Mouse (Mus musculus) kidney, embryonic 15.5 days (tissue): ENCODE measurements around the gene Igf1r. TPM values are rescaled to one million over a fixed set of nuclear protein-coding genes. Genes with fewer than 3 reads are reported as not detected.
"Not testable (repeated sequence)": the region's sequence is repeated elsewhere in the genome, so short reads cannot be mapped to it uniquely, and the experiment has no call there.

ENCODE experiments used
- ATAC-seq: fragments of 200-750 bp; cut with Nextera tagmentation; replicated peaks from 2 replicates; pipeline ENCODE4 v1.8.0; 2017; ENCODE audit warnings: moderate TSS enrichment; ENCODE audit not compliant: low FRiP score
- H3K27ac ChIP-seq: fragments of 300-500 bp; sonication (generic); 2 replicates; pipeline ENCODE4 v1.5.1; 2015; ENCODE audit warnings: mild to moderate bottlenecking, inconsistent platforms
- H3K27me3 ChIP-seq: fragments of 300-500 bp; sonication (generic); 2 replicates; pipeline ENCODE4 v1.6.1; 2015; ENCODE audit warnings: inconsistent platforms
- H3K36me3 ChIP-seq: fragments of 300-500 bp; sonication (generic); 2 replicates; pipeline ENCODE4 v1.6.1; 2015; ENCODE audit warnings: inconsistent platforms
- H3K4me1 ChIP-seq: fragments of 300-500 bp; sonication (generic); 2 replicates; pipeline ENCODE4 v1.6.1; 2015; ENCODE audit warnings: inconsistent platforms
- H3K4me2 ChIP-seq: fragments of 300-500 bp; sonication (generic); 2 replicates; pipeline ENCODE4 v1.6.1; 2015; ENCODE audit warnings: moderate library complexity, mild to moderate bottlenecking, inconsistent platforms
- H3K4me3 ChIP-seq: fragments of 300-500 bp; sonication (generic); replicated peaks from 2 replicates; pipeline ENCODE4 v1.5.1; 2015; ENCODE audit warnings: mild to moderate bottlenecking, inconsistent platforms
- H3K9ac ChIP-seq: fragments of 300-500 bp; sonication (generic); 2 replicates; pipeline ENCODE4 v1.6.1; 2015; ENCODE audit warnings: mild to moderate bottlenecking, inconsistent platforms
- H3K9me3 ChIP-seq: fragments of 300-500 bp; sonication (generic); replicated peaks from 2 replicates; pipeline ENCODE4 v1.6.1; 2016; ENCODE audit warnings: inconsistent platforms
- WGBS: fragments of 180-500 bp; shearing (Covaris S2); methylation state at CpG from one replicate; pipeline ENCODE4 v1.1.7; 2015; ENCODE audit warnings: mixed read lengths; 5-methylcytosine and 5-hydroxymethylcytosine counted together
- polyA plus RNA-seq: library from polyadenylated mRNA; unstranded; fragments of >200 nt; fragmentation: Nextera tagmentation; extraction: Ambion mirVana; gene quantifications from 2 replicates; pipeline ENCODE4 v1.2.1, GENCODE M21; 2015

Igf1r gene
- polyA plus RNA-seq, 1 experiment from 2014 or later: 26.9 TPM

GRCm38 (mm10) chr7:68272607-68273006 lies 320.0 kb downstream of the Igf1r start:
- H3K27ac ChIP-seq: no peak overlapping the region
- H3K9me3 ChIP-seq: no peaks in the 10 kb centered on the region
- H3K27me3 ChIP-seq: peaks cover 8% of the 10 kb centered on the region; the same call in 1 of the 2 replicates
- H3K4me3 ChIP-seq: no peak overlapping the region
- no peak overlapping the region for H3K9ac ChIP-seq
- peaks cover 20% of the 10 kb centered on the region for H3K4me1 ChIP-seq
- WGBS: 93% methylated on average over 10 of the region's 10 CpGs
- H3K36me3 ChIP-seq: no peaks in the 10 kb centered on the region
- no peak for ATAC-seq
- H3K4me2 ChIP-seq: no peak overlapping the region

DNA sequence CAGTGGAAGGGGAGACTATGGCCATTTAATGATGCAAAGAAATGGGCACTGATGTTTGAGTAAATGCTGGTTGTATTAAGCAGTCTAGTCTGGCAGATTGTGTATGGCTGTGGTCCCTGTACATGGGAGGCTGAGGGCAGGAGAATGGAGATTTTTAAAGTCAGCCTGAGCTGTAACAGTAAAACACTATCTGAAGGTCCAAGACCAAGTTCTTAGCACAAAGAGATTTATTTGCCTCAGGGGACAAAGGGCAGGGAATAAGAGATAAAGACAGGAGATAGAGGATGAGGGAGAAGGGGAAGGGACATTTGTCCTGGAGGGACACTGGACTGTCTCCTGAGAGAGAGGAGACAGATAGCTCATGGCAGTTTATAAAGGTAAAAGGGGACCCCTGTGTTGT lies 320.9 kb downstream of the Igf1r start, which contains the start of gene Fam169b:
Fam169b (plus strand) TSS at position 325 of the 400 bp plus-strand sequence.
- H3K36me3 ChIP-seq: no peaks in the 10 kb centered on the region
- no peaks in the 10 kb centered on the region for H3K9me3 ChIP-seq
- ATAC-seq: no peak
- no peak within 1 kb of the TSS for H3K9ac ChIP-seq
- H3K4me1 ChIP-seq: peaks cover 25% of the 10 kb centered on the region
- no peak within 1 kb of the TSS for H3K27ac ChIP-seq
- no peak within 1 kb of the TSS for H3K4me2 ChIP-seq
- no peak within 1 kb of the TSS for H3K4me3 ChIP-seq
- peaks cover 8% of the 10 kb centered on the region; the same call in 1 of the 2 replicates for H3K27me3 ChIP-seq

DNA sequence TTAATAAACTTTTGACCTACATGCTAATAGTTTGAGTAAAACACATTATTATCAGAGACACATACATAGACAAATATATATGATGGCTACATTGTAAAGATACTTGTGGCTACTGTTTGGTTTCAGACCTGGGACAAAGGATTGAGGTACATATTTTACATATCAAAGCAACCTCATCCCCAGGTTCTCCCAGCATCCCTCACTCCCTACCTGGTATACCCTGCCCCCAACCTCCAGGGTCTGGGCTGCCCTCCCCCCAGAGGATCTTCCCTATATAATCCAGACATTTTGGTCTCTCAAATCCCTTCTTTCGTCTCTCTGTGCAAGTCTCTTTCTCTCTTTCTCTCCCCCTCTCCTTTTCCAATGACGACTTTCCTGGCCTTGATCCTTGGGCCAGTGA lies 321.6 kb downstream of the Igf1r start:
- no peak overlapping the region for H3K4me3 ChIP-seq
- peaks cover 8% of the 10 kb centered on the region; the same call in 1 of the 2 replicates for H3K27me3 ChIP-seq
- H3K9me3 ChIP-seq: no peaks in the 10 kb centered on the region
- ATAC-seq: no peak
- H3K27ac ChIP-seq: no peak overlapping the region
- H3K4me1 ChIP-seq: peaks cover 25% of the 10 kb centered on the region
- no peak overlapping the region for H3K4me2 ChIP-seq
- 76% methylated on average over 2 of the region's 2 CpGs for WGBS
- no peaks in the 10 kb centered on the region for H3K36me3 ChIP-seq
- no peak overlapping the region for H3K9ac ChIP-seq

GRCm38 (mm10) chr7:68274951-68275350 lies 322.3 kb downstream of the Igf1r start:
- H3K36me3 ChIP-seq: no peaks in the 10 kb centered on the region
- peaks cover 25% of the 10 kb centered on the region for H3K4me1 ChIP-seq
- peaks cover 8% of the 10 kb centered on the region; the same call in 1 of the 2 replicates for H3K27me3 ChIP-seq
- no peaks in the 10 kb centered on the region for H3K9me3 ChIP-seq
- H3K4me3 ChIP-seq: no peak overlapping the region
- no peak overlapping the region for H3K4me2 ChIP-seq
- WGBS: 64% methylated on average over 9 of the region's 9 CpGs
- ATAC-seq: no peak
- H3K9ac ChIP-seq: no peak overlapping the region
- H3K27ac ChIP-seq: no peak overlapping the region

GRCm38 (mm10) chr7:68275445-68275837 lies 322.8 kb downstream of the Igf1r start:
- Histone ChIP-seq H3K4me3 (peak overlapping the region; percentile 46), H3K4me2 (peak overlapping the region; percentile 92), H3K9ac (0 out of 2 replicates have a peak overlapping the region, but pooled peaks have one; percentile 41), H3K4me1 (peaks cover 25% of the 10 kb centered on the region)
- not testable (repeated sequence) for H3K9me3 ChIP-seq, H3K27ac ChIP-seq, H3K36me3 ChIP-seq, ATAC-seq, H3K27me3 ChIP-seq
- WGBS: 58% methylated on average over 9 of the region's 9 CpGs

GRCm38 (mm10) chr7:68275838-68276731 lies 323.5 kb downstream of the Igf1r start:
- WGBS: 5% methylated on average over 36 of the region's 36 CpGs
- H3K9me3 ChIP-seq: no peaks in the 10 kb centered on the region
- H3K27ac ChIP-seq: 0 out of 2 replicates have a peak overlapping the region, but pooled peaks have one; percentile 2
- ATAC-seq: peak; percentile 82
- peak overlapping the region; percentile 46 for H3K4me3 ChIP-seq
- H3K27me3 ChIP-seq: peaks cover 8% of the 10 kb centered on the region; the same call in 1 of the 2 replicates
- H3K4me1 ChIP-seq: peaks cover 25% of the 10 kb centered on the region
- H3K9ac ChIP-seq: peak overlapping the region; percentile 41; the same call in 1 of the 2 replicates
- H3K36me3 ChIP-seq: no peaks in the 10 kb centered on the region
- H3K4me2 ChIP-seq: peak overlapping the region; percentile 92

DNA sequence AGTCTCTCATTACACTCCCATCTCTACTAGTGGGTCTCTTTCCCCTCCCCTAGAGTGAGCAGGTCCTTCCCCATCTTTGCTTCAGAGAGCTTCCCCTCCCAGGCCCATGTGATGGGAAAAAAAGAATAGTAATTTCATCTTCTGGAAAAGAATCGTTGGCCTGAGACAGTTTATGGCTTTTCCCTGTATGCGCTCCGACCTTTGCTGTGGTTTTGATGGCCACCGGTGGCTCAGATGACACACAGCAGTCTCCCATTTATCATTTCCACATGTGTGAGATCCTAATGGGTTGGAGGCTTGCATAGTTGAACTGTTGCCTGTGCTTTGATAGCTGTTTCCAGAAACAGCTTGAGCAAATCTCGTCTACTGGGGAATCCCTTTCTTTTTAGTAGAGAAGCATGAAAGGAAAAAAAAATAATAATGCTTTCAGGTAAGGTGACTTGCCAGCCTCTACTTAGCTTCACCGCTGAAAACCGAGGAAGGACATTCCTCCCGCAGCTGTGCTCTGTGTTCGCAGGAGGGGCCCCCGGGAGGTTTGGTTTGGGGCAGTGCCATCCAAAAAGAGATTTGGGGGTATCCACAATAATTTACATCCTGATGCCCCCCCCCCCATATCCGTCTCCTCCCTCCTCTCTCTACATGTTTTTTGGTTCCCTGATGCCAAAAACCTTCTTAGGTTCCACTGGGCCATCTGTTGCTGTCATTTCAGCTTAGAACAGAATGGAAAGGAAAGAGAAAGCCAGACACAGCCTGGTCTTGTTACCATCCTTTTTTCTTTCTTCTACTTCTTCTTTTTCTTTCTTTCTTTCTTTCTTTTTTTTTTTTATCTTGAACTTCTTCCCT lies 324.6 kb downstream of the Igf1r start:
- peak overlapping the region; percentile 64; the same call in 1 of the 2 replicates for H3K27ac ChIP-seq
- H3K4me3 ChIP-seq: no peak overlapping the region
- no peak overlapping the region for H3K9ac ChIP-seq
- no peaks in the 10 kb centered on the region for H3K36me3 ChIP-seq
- H3K4me2 ChIP-seq: peak overlapping the region; percentile 3; the same call in 1 of the 2 replicates
- peak; percentile 52 for ATAC-seq
- H3K9me3 ChIP-seq: no peaks in the 10 kb centered on the region
- peaks cover 25% of the 10 kb centered on the region for H3K4me1 ChIP-seq
- 30% methylated on average over 11 of the region's 11 CpGs for WGBS
- H3K27me3 ChIP-seq: peaks cover 8% of the 10 kb centered on the region; the same call in 1 of the 2 replicates

- peaks cover 29% of the 10 kb centered on the region for H3K4me1 ChIP-seq
- no peak for ATAC-seq
- no peak overlapping the region for H3K27ac ChIP-seq
- 72% methylated on average over 4 of the region's 4 CpGs for WGBS
- no peak overlapping the region for H3K4me3 ChIP-seq
- peaks cover 8% of the 10 kb centered on the region; the same call in 1 of the 2 replicates for H3K27me3 ChIP-seq
- no peaks in the 10 kb centered on the region for H3K36me3 ChIP-seq
- H3K4me2 ChIP-seq: no peak overlapping the region
- no peaks in the 10 kb centered on the region for H3K9me3 ChIP-seq
- no peak overlapping the region for H3K9ac ChIP-seq
These were observed 325.3 kb downstream of the Igf1r start for GRCm38 (mm10) chr7:68277897-68278270.

DNA sequence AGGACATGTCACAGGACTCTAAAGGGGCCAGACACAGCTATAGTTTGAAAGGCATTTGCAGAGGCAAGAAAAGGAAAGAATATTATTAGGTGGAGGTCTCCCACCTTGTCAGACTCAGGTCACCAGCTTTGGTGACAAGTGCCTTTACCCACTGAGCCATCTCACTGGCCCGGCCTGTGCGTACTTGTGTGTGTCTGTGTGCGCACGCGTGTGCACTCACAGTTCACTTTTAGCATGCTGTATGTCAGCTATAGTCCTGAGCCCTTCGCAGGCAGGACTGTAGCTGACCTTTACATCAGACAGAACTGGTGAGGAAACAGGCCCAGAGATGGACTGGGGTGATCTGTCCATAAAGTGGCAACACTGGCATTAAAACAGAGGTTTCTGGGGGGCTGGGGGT lies 325.8 kb downstream of the Igf1r start:
- no peak overlapping the region for H3K4me2 ChIP-seq
- no peaks in the 10 kb centered on the region for H3K9me3 ChIP-seq
- H3K4me3 ChIP-seq: no peak overlapping the region
- no peak overlapping the region for H3K9ac ChIP-seq
- H3K36me3 ChIP-seq: no peaks in the 10 kb centered on the region
- ATAC-seq: no peak
- H3K27me3 ChIP-seq: peaks cover 8% of the 10 kb centered on the region; the same call in 1 of the 2 replicates
- H3K27ac ChIP-seq: no peak overlapping the region
- peaks cover 30% of the 10 kb centered on the region for H3K4me1 ChIP-seq
- 93% methylated on average over 6 of the region's 6 CpGs for WGBS

GRCm38 (mm10) chr7:68278908-68279307 lies 326.3 kb downstream of the Igf1r start:
- H3K9me3 ChIP-seq: no peaks in the 10 kb centered on the region
- ATAC-seq: no peak

DNA sequence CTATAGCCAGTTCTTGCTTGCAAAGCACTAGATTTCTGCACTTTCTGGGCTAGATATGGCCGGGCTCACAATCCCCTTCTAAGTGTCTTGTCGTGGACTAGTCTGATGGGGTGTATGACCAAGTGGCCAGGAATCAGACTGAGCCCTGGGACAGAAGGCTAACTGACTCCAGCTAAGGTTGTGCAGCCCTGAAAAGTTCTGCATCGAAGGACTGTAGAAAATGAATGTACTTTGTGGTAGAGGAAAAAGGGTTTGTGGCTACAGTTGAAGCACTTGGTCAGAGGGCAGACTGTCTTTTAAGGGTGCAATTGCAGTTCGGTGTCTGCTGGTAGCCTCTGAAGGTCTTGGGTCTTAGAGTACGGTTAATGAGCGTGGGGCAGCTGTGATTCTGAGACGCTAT lies 326.9 kb downstream of the Igf1r start:
- WGBS: 90% methylated on average over 7 of the region's 7 CpGs
- Histone ChIP-seq H3K9me3 (no peaks in the 10 kb centered on the region), H3K9ac (no peak overlapping the region), H3K4me2 (no peak overlapping the region), H3K27me3 (0 out of 2 replicates have a peak, but pooled peaks cover 3% of the 10 kb centered on the region), H3K36me3 (no peaks in the 10 kb centered on the region), H3K4me3 (no peak overlapping the region), H3K4me1 (peaks cover 30% of the 10 kb centered on the region), H3K27ac (no peak overlapping the region)
- ATAC-seq: no peak

More at GRCm38 (mm10) chr7:68278908-68279307, 326.3 kb downstream of the Igf1r start:
- H3K36me3 ChIP-seq: no peaks in the 10 kb centered on the region
- no peak overlapping the region for H3K9ac ChIP-seq
- H3K4me3 ChIP-seq: no peak overlapping the region
- WGBS: 62% methylated on average over 6 of the region's 6 CpGs
- peaks cover 3% of the 10 kb centered on the region; the same call in 1 of the 2 replicates for H3K27me3 ChIP-seq
- H3K4me2 ChIP-seq: no peak overlapping the region
- peaks cover 30% of the 10 kb centered on the region for H3K4me1 ChIP-seq
- H3K27ac ChIP-seq: no peak overlapping the region
